Mouse (Mus musculus): ENCODE data around the gene Cldn8. TPM values are rescaled to one million over a fixed set of nuclear protein-coding genes. Genes with fewer than 3 reads are reported as not detected.

The Cldn8 gene
- polyA plus RNA-seq, 1 experiment from 2014 or later = 5.3 TPM

DNA sequence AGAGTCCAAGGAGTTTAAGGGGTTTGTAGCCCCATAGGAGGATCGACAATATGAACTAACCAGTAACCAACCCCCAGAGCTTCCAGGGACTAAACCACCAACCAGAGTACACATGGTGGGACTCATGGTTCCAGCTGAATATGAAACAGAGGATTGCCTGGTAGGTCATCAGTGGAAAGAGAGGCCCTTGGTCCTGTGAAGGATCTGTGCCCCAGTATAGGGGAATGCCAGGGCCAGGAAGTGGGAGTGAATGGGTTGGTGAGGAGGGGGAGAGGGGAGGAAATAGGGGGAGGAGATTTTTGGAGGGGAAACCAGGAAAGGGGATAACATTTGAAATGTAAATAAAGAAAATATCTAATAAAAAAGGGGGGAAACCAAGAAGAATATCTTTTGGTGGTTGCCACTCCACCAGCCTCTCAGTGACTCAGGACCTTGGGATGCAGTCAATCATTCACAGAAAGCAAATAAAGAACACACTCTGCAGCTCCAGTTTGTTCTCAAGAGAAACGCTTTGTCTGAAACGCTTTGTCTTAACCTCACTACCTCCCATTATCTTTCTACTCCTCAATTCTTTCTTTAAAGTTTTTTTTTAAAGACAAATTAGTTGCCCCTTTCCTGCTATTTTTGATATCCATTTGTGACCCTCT is 23.0 kb downstream of the Cldn8 start:
- WGBS = 67% methylated on average over 3 of the region's 3 CpGs
- no peak overlapping the region for H3K9ac ChIP-seq (replicated peaks; ENCODE audit: low read length)

DNA sequence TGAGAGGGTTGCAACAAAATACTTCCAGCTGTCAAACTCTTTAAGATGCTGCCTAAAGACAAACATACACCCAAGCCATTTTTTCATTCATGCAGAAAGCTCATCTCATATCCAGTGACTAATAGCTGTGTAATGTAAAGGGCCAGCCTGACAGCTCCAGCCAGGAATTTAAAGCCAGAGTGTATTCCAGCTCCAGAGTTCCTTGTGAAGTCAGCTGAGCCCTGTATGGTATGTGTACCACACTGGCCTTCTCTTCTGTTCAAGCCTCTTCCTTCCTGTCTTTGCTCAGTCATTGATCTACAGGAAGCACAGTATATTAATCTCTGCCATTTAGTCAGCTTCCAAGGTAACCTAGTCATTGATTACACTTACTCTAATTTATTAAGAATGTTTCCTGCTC is 51.6 kb downstream of the Cldn8 start:
- Histone ChIP-seq H3K4me1 (ENCODE audit: control insufficient read depth, insufficient read depth, low read length) (no peaks in the 10 kb centered on the region), H3K36me3 (replicated peaks; ENCODE audit: control insufficient read depth, insufficient read depth, low read depth, low read length) (no peaks in the 10 kb centered on the region), H3K4me3 (ENCODE audit: low read depth, low read length) (no peak overlapping the region), H3K9me3 (replicated peaks; ENCODE audit: control insufficient read depth, low read length) (no peaks in the 10 kb centered on the region), H3K27ac (replicated peaks; ENCODE audit: low read depth, low read length) (no peak overlapping the region), H3K27me3 (ENCODE audit: control insufficient read depth, insufficient read depth, low read length) (no peaks in the 10 kb centered on the region), H3K4me2 (ENCODE audit: low read depth, low read length) (no peak overlapping the region), H3K9ac (replicated peaks; ENCODE audit: low read length) (no peak overlapping the region)
- no peak for DNase-seq (ENCODE audit: low spot score)
- ATAC-seq (replicated peaks; ENCODE audit: insufficient number of reproducible peaks, low FRiP score, low TSS enrichment, low read depth) = no peak

More for the DNA sequence above, 23.0 kb downstream of the Cldn8 start:
- Histone ChIP-seq H3K4me2 (ENCODE audit: low read depth, low read length) (no peak overlapping the region), H3K9me3 (replicated peaks; ENCODE audit: control insufficient read depth, low read length) (no peaks in the 10 kb centered on the region), H3K4me1 (ENCODE audit: control insufficient read depth, insufficient read depth, low read length) (no peaks in the 10 kb centered on the region), H3K27me3 (ENCODE audit: control insufficient read depth, insufficient read depth, low read length) (no peaks in the 10 kb centered on the region), H3K36me3 (replicated peaks; ENCODE audit: control insufficient read depth, insufficient read depth, low read depth, low read length) (no peaks in the 10 kb centered on the region), H3K4me3 (ENCODE audit: low read depth, low read length) (no peak overlapping the region), H3K27ac (replicated peaks; ENCODE audit: low read depth, low read length) (no peak overlapping the region)
- ATAC-seq (replicated peaks; ENCODE audit: insufficient number of reproducible peaks, low FRiP score, low TSS enrichment, low read depth) (no peak), DNase-seq (ENCODE audit: low spot score) (no peak)

Other genes starting within 250 kb of the Cldn8 start
- not detected in 2 replicates for gene Cldn17, start 56.2 kb downstream of the Cldn8 start, polyA plus RNA-seq (2014; fragmentation: Nextera tagmentation; extraction: Ambion mirVana)
- not detected in 2 replicates for gene Krtap24-1, start 49.1 kb upstream of the Cldn8 start, polyA plus RNA-seq (2014; fragmentation: Nextera tagmentation; extraction: Ambion mirVana)
- not detected in 2 replicates for gene 2310079G19Rik, start 64.5 kb upstream of the Cldn8 start, polyA plus RNA-seq (2014; fragmentation: Nextera tagmentation; extraction: Ambion mirVana)
- not detected in 2 replicates for gene Krtap26-1, start 84.6 kb upstream of the Cldn8 start, polyA plus RNA-seq (2014; fragmentation: Nextera tagmentation; extraction: Ambion mirVana)
- gene Krtap27-1, start 108.5 kb upstream of the Cldn8 start, polyA plus RNA-seq (2014; fragmentation: Nextera tagmentation; extraction: Ambion mirVana) = not detected in 2 replicates
- gene 2310061N02Rik, start 144.8 kb upstream of the Cldn8 start, polyA plus RNA-seq (2014; fragmentation: Nextera tagmentation; extraction: Ambion mirVana) = not detected in 2 replicates
- gene Krtap13-1, start 165.7 kb upstream of the Cldn8 start, polyA plus RNA-seq (2014; fragmentation: Nextera tagmentation; extraction: Ambion mirVana) = not detected in 2 replicates
- gene Krtap13, start 188.5 kb upstream of the Cldn8 start, polyA plus RNA-seq (2014; fragmentation: Nextera tagmentation; extraction: Ambion mirVana) = not detected in 2 replicates
- gene 2310034C09Rik, start 195.7 kb upstream of the Cldn8 start, polyA plus RNA-seq (2014; fragmentation: Nextera tagmentation; extraction: Ambion mirVana) = not detected in 2 replicates
- gene 2310057N15Rik, start 211.0 kb upstream of the Cldn8 start, polyA plus RNA-seq (2014; fragmentation: Nextera tagmentation; extraction: Ambion mirVana) = not detected in 2 replicates
- not detected in 2 replicates for gene Gm5965, start 214.7 kb upstream of the Cldn8 start, polyA plus RNA-seq (2014; fragmentation: Nextera tagmentation; extraction: Ambion mirVana)
- not detected in 2 replicates for gene Gm20741, start 249.0 kb upstream of the Cldn8 start, polyA plus RNA-seq (2014; fragmentation: Nextera tagmentation; extraction: Ambion mirVana)